Mouse (Mus musculus): ENCODE measurements at regions not wholly inside any gene's neighbourhood (a gene's known extent, or its start where the extent isn't known, plus 50 kb on each side); places are given as distances from the start of the nearest gene placed in this dataset.

DNA sequence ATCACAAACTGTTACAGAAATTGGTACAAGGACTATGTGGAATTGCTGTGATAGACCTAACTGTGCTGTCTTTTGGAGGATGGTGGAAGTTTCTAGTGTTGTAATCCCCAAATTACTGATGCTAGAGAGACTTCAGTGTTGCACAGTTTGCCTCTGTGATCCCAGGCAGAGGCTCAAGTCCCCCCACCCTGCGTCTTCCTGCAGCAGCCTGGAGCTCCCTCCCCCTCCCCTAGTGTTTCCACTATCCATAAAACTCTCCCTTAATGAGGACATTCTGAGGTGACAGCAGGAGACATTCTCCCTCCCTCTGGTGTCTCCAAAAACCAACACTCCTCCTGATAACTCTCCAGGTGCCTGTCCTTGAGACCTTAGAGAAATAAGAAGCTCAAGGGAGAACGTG, 242.8 kb downstream of the 1700064H15Rik start:
- TF ChIP-seq MAZ (IDR thresholded peaks at IDR 0.05; ENCODE audit: low read depth, low read length) (no peak), CHD1 (IDR thresholded peaks at IDR 0.05; ENCODE audit: low read depth, low read length) (no peak), NELFE (IDR thresholded peaks at IDR 0.05; ENCODE audit: low read depth, low read length) (no peak), GABPA (IDR thresholded peaks at IDR 0.05; ENCODE audit: insufficient replicate concordance, low read depth, low read length) (no peak), EP300 (IDR thresholded peaks at IDR 0.05; ENCODE audit: low read length) (no peak), CTCF (conservative IDR thresholded peaks at IDR 0.05 in 1 of 2, IDR thresholded peaks at IDR 0.05 in 1 of 2; ENCODE audit: low read depth in 2 of 2, low read length in 2 of 2) (no peak), JUND (conservative IDR thresholded peaks at IDR 0.05; ENCODE audit: low read depth, low read length) (no peak), IRF4 (IDR thresholded peaks at IDR 0.05; ENCODE audit: low read depth, low read length) (no peak), RCOR1 (conservative IDR thresholded peaks at IDR 0.05; ENCODE audit: low read depth, low read length) (no peak), JUN (IDR thresholded peaks at IDR 0.05; ENCODE audit: insufficient read depth, low read depth, low read length) (no peak), ZKSCAN1 (IDR thresholded peaks at IDR 0.05; ENCODE audit: borderline replicate concordance, low read depth, low read length) (no peak), POLR2AphosphoS2 (IDR thresholded peaks at IDR 0.05; ENCODE audit: low read depth, low read length) (no peak)
- no peaks in the 10 kb centered on the region for H3K27me3 ChIP-seq (replicated peaks)
- H3K9me3 ChIP-seq (replicated peaks; ENCODE audit: low read length), result no peaks in the 10 kb centered on the region
- no peak overlapping the region for H3K9ac ChIP-seq (ENCODE audit: insufficient read depth, low read depth)
- no peak overlapping the region for H3K4me3 ChIP-seq (replicated peaks in 1 of 3; ENCODE audit: low read depth in 2 of 3, low read length in 2 of 3, poor library complexity in 1 of 3)
- no peaks in the 10 kb centered on the region for H3K79me2 ChIP-seq (replicated peaks; ENCODE audit: control insufficient read depth, extremely low read depth, insufficient read depth, poor library complexity, severe bottlenecking)
- H3K4me2 ChIP-seq (ENCODE audit: insufficient read depth, low read depth, poor library complexity, severe bottlenecking), result no peak overlapping the region
- no peak overlapping the region for H3K27ac ChIP-seq (ENCODE audit: insufficient read depth, low read depth)
- dilution Hi-C loops (cut with MboI; ENCODE audit: extremely low pct_ligation_motif_present, extremely low pct_unique_long_range_greater_than_20kb, low sequenced_read_pairs) (no loop called here), in situ Hi-C loops (cut with MboI; ENCODE audit: low pct_ligation_motif_present, low pct_unique_long_range_greater_than_20kb, low sequenced_read_pairs) (no loop called here)
- DNase-seq (ENCODE audit: extremely low read depth), result no peak
- no peaks in the 10 kb centered on the region for H3K36me3 ChIP-seq (replicated peaks in 1 of 2; ENCODE audit: control insufficient read depth in 1 of 2, insufficient read depth in 1 of 2, low read length in 1 of 2)
- H3K4me1 ChIP-seq (ENCODE audit: control insufficient read depth in 1 of 2, insufficient read depth in 2 of 2), result peaks cover 3 to 8% of the 10 kb centered on the region in 2 experiments; a peak in 1 of 4 replicates

DNA sequence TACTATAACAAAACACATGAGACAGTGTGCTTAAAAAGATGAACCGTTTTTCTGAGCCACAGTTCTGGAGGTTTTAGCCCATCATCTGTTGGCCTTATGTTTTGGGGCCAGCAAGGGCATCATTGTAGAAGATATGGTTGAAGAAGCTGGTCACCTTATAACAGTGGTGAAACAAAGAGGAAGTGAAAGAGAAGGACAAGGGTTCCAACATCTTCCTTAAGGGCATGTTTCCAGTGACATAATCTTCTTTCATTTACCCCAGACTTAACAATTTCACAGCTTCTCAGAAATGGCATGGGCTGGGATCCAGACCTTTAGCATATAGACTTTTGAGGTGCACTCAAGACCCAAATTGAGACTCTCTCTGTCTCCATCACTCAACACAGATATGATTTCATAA, 259.5 kb downstream of the 1700064H15Rik start:
- H3K4me1 ChIP-seq (ENCODE audit: control insufficient read depth in 1 of 2, insufficient read depth in 2 of 2), result peaks cover 0 to 43% of the 10 kb centered on the region in 2 experiments; a peak in 2 of 4 replicates

More for the DNA sequence above, 259.5 kb downstream of the 1700064H15Rik start:
- peak; percentile 59 for DNase-seq (ENCODE audit: extremely low read depth)
- Histone ChIP-seq H3K36me3 (replicated peaks in 1 of 2; ENCODE audit: control insufficient read depth in 1 of 2, insufficient read depth in 1 of 2, low read length in 1 of 2) (no peaks in the 10 kb centered on the region), H3K27me3 (replicated peaks) (no peaks in the 10 kb centered on the region), H3K79me2 (replicated peaks; ENCODE audit: control insufficient read depth, extremely low read depth, insufficient read depth, poor library complexity, severe bottlenecking) (no peaks in the 10 kb centered on the region), H3K9me3 (replicated peaks; ENCODE audit: low read length) (no peaks in the 10 kb centered on the region), H3K9ac (ENCODE audit: insufficient read depth, low read depth) (no peak overlapping the region), H3K27ac (ENCODE audit: insufficient read depth, low read depth) (no peak overlapping the region), H3K4me3 (replicated peaks in 1 of 3; ENCODE audit: low read depth in 2 of 3, low read length in 2 of 3, poor library complexity in 1 of 3) (no peak overlapping the region), H3K4me2 (ENCODE audit: insufficient read depth, low read depth, poor library complexity, severe bottlenecking) (no peak overlapping the region)
- in situ Hi-C loops (cut with MboI; ENCODE audit: low pct_ligation_motif_present, low pct_unique_long_range_greater_than_20kb, low sequenced_read_pairs), result no loop called here
- dilution Hi-C loops (cut with MboI; ENCODE audit: extremely low pct_ligation_motif_present, extremely low pct_unique_long_range_greater_than_20kb, low sequenced_read_pairs), result no loop called here
- TF ChIP-seq EP300 (IDR thresholded peaks at IDR 0.05; ENCODE audit: low read length) (peak; percentile 94), SMC3 (IDR thresholded peaks at IDR 0.05; ENCODE audit: low read depth, low read length) (no peak), JUN (IDR thresholded peaks at IDR 0.05; ENCODE audit: insufficient read depth, low read depth, low read length) (peak; percentile 73), IRF4 (IDR thresholded peaks at IDR 0.05; ENCODE audit: low read depth, low read length) (peak; percentile 93), CTCF (conservative IDR thresholded peaks at IDR 0.05 in 1 of 2, IDR thresholded peaks at IDR 0.05 in 1 of 2; ENCODE audit: low read depth in 2 of 2, low read length in 2 of 2) (no peak), RCOR1 (conservative IDR thresholded peaks at IDR 0.05; ENCODE audit: low read depth, low read length) (peak; percentile 54; the same call in 1 of the 2 replicates), CHD1 (IDR thresholded peaks at IDR 0.05; ENCODE audit: low read depth, low read length) (no peak), UBTF (IDR thresholded peaks at IDR 0.05; ENCODE audit: low read depth, low read length) (no peak), TBP (conservative IDR thresholded peaks at IDR 0.05; ENCODE audit: low read depth, low read length) (no peak), TCF12 (IDR thresholded peaks at IDR 0.05; ENCODE audit: low read depth, low read length) (peak; percentile 49; the same call in 1 of the 2 replicates), KAT2A (IDR thresholded peaks at IDR 0.05; ENCODE audit: insufficient replicate concordance, low read length) (no peak), ZKSCAN1 (IDR thresholded peaks at IDR 0.05; ENCODE audit: borderline replicate concordance, low read depth, low read length) (no peak), GABPA (IDR thresholded peaks at IDR 0.05; ENCODE audit: insufficient replicate concordance, low read depth, low read length) (no peak), MAZ (IDR thresholded peaks at IDR 0.05; ENCODE audit: low read depth, low read length) (no peak), ZMIZ1 (IDR thresholded peaks at IDR 0.05; ENCODE audit: low read depth, low read length) (no peak), ETS1 (conservative IDR thresholded peaks at IDR 0.05; ENCODE audit: low read depth, low read length) (peak; percentile 52; the same call in 1 of the 2 replicates), CHD2 (IDR thresholded peaks at IDR 0.05; ENCODE audit: low read length) (peak; percentile 47), MYC (IDR thresholded peaks at IDR 0.05; ENCODE audit: low read depth, low read length) (peak; percentile 59; the same call in 1 of the 2 replicates), NRF1 (IDR thresholded peaks at IDR 0.05; ENCODE audit: low read depth, low read length) (no peak), NELFE (IDR thresholded peaks at IDR 0.05; ENCODE audit: low read depth, low read length) (no peak), E2F4 (IDR thresholded peaks at IDR 0.05; ENCODE audit: insufficient replicate concordance, low read depth, low read length) (no peak), JUND (conservative IDR thresholded peaks at IDR 0.05; ENCODE audit: low read depth, low read length) (peak; percentile 72; the same call in 1 of the 2 replicates), HCFC1 (IDR thresholded peaks at IDR 0.05; ENCODE audit: low read depth, low read length) (no peak), MAFK (IDR thresholded peaks at IDR 0.05; ENCODE audit: insufficient replicate concordance, low read length) (no peak), BHLHE40 (IDR thresholded peaks at IDR 0.05; ENCODE audit: low read depth, low read length) (peak; percentile 48; the same call in 1 of the 2 replicates), ELF1 (IDR thresholded peaks at IDR 0.05; ENCODE audit: low read depth, low read length) (no peak), MEF2A (IDR thresholded peaks at IDR 0.05; ENCODE audit: borderline replicate concordance, low read depth, low read length) (peak; percentile 53; the same call in 1 of the 2 replicates)
